Mouse (Mus musculus) liver, embryonic 14.5 days (tissue): ENCODE results near the gene Gucd1.

ENCODE experiments used
- CTCF ChIP-seq: IDR thresholded peaks from 2 replicates; pipeline ENCODE4 v1.5.1; 2016; ENCODE audit warnings: antibody characterized with exemption, low read depth, control low read depth
- EP300 ChIP-seq: IDR thresholded peaks from 2 replicates; pipeline ENCODE4 v1.6.1; 2016; ENCODE audit warnings: antibody characterized with exemption, low read depth

- TF ChIP-seq CTCF (no peak), EP300 (no peak)
Observed at GRCm38 (mm10) chr10:75536123-75536522, 18.4 kb upstream of the Gucd1 start.
